10 mouse cellular contexts compared by ENCODE assay signal in genomic region chr4:155133188-155133587, GRCm38 (mm10). TPM values are rescaled to one million over a fixed set of nuclear protein-coding genes. Genes with fewer than 3 reads are reported as not detected.
DNase-seq lines count a peak whose midpoint lies in the region; ATAC-seq and TF ChIP-seq lines count a peak whose summit lies in the region.
"Had no signal": no experiment of that assay in that cellular context is flagged by ENCODE, and none has a peak within 500 bp of the region (broad histone marks: within the 10 kb centered on the region; RNA-seq: fewer than 3 reads in every experiment).

No protein-coding gene starts in this region.

- H3K27ac ChIP-seq in heart, embryonic 16.5 days (ENCODE audit: low read length), result peak overlapping the region; percentile 88
- H3K27ac ChIP-seq in neural tube, embryonic 11.5 days (ENCODE audit: low read depth, low read length), result 0 out of 2 replicates have a peak overlapping the region, but pooled peaks have one; percentile 54
- 0 out of 2 replicates have a peak overlapping the region, but pooled peaks have one; percentile 31 for H3K27ac ChIP-seq in intestine, postnatal 0 days (ENCODE audit: low read depth, low read length)

- H3K4me1 ChIP-seq in heart, embryonic 16.5 days (ENCODE audit: control insufficient read depth, insufficient read depth, low read length), result peaks cover 65% of the 10 kb centered on the region
- H3K4me1 ChIP-seq in neural tube, embryonic 11.5 days (ENCODE audit: control insufficient read depth, insufficient read depth, low read length), result peaks cover 17% of the 10 kb centered on the region; the same call in 1 of the 2 replicates
- H3K4me1 ChIP-seq in intestine, postnatal 0 days (replicated peaks; ENCODE audit: control insufficient read depth, insufficient read depth, low read length), result no peaks in the 10 kb centered on the region

- intact Hi-C loops in heart, postnatal 10 days (cut with DNase I), result no loop called here
- intact Hi-C loops in left cerebral cortex, postnatal 4 days (cut with DNase I), result no loop called here

- no peak overlapping the region for H3K4me2 ChIP-seq in heart, embryonic 16.5 days (ENCODE audit: low read depth, low read length)
- no peak overlapping the region for H3K4me2 ChIP-seq in neural tube, embryonic 11.5 days (ENCODE audit: low read depth)
- H3K4me2 ChIP-seq in intestine, postnatal 0 days (replicated peaks; ENCODE audit: low read depth), result no peak overlapping the region

- no peaks in the 10 kb centered on the region for H3K27me3 ChIP-seq in heart, embryonic 16.5 days (ENCODE audit: control insufficient read depth, insufficient read depth, low read length)
- H3K27me3 ChIP-seq in neural tube, embryonic 11.5 days (ENCODE audit: control insufficient read depth, insufficient read depth, low read length), result no peaks in the 10 kb centered on the region
- no peaks in the 10 kb centered on the region for H3K27me3 ChIP-seq in intestine, postnatal 0 days (replicated peaks; ENCODE audit: control insufficient read depth, insufficient read depth, low read length)

- H3K36me3 ChIP-seq in heart, embryonic 16.5 days (ENCODE audit: control insufficient read depth, insufficient read depth), result no peaks in the 10 kb centered on the region
- no peaks in the 10 kb centered on the region for H3K36me3 ChIP-seq in neural tube, embryonic 11.5 days (ENCODE audit: control insufficient read depth, insufficient read depth, low read length)
- H3K36me3 ChIP-seq in intestine, postnatal 0 days (ENCODE audit: control insufficient read depth, insufficient read depth), result no peaks in the 10 kb centered on the region

- ATAC-seq in heart, embryonic 16.5 days (replicated peaks; ENCODE audit: extremely low read depth, insufficient read depth, low FRiP score), result no peak
- ATAC-seq in neural tube, embryonic 11.5 days (ENCODE audit: insufficient read depth, low FRiP score, low TSS enrichment), result no peak
- no peak for ATAC-seq in intestine, postnatal 0 days
- ATAC-seq: midbrain, embryonic 16.5 days had no signal

- WGBS in heart, embryonic 16.5 days, result 28% methylated on average over 3 of the region's 3 CpGs
- 42% methylated on average over 3 of the region's 3 CpGs for WGBS in neural tube, embryonic 11.5 days
- WGBS in intestine, postnatal 0 days, result 45% methylated on average over 3 of the region's 3 CpGs

- DNase-seq in heart, postnatal 10 days, result no peak
- DNase-seq in neural tube, embryonic 11.5 days (ENCODE audit: low spot score), result no peak
- no peak for DNase-seq in neural tube, embryonic 10.5 days (ENCODE audit: extremely low spot score, low spot score)
- DNase-seq in cerebellum, adult 11-12 months, result no peak
- DNase-seq in urinary bladder, postnatal 14 days (ENCODE audit: low spot score), result no peak
- no peak for DNase-seq in left cerebral cortex, postnatal 4 days
- DNase-seq: right cerebral cortex, postnatal 14 days had no signal

- H3K4me3 ChIP-seq in heart, embryonic 16.5 days (ENCODE audit: low read length), result no peak overlapping the region
- no peak overlapping the region for H3K4me3 ChIP-seq in neural tube, embryonic 11.5 days (ENCODE audit: low read depth, low read length)
- H3K4me3 ChIP-seq in intestine, postnatal 0 days (ENCODE audit: low read depth, low read length), result no peak overlapping the region

- H3K9me3 ChIP-seq in heart, embryonic 16.5 days (replicated peaks; ENCODE audit: control insufficient read depth, low read length), result no peaks in the 10 kb centered on the region
- H3K9me3 ChIP-seq in neural tube, embryonic 11.5 days (ENCODE audit: control insufficient read depth, low read length), result no peaks in the 10 kb centered on the region
- H3K9me3 ChIP-seq in intestine, postnatal 0 days (ENCODE audit: control insufficient read depth), result no peaks in the 10 kb centered on the region

- no peak for TF ChIP-seq CTCF in intestine, postnatal 0 days (IDR thresholded peaks at IDR 0.05; ENCODE audit: low read depth)

- H3K9ac ChIP-seq in heart, embryonic 16.5 days (ENCODE audit: low read length), result peak overlapping the region; percentile 49
- H3K9ac ChIP-seq in neural tube, embryonic 11.5 days (ENCODE audit: low read length), result no peak overlapping the region
- no peak overlapping the region for H3K9ac ChIP-seq in intestine, postnatal 0 days (ENCODE audit: low read depth, low read length)

RNA-seq across cellular contexts. Expression of gene Morn1, which starts 46.8 kb away (rescaled TPM):
- 1.8 and 3.0 TPM in 2 replicates for polyA plus RNA-seq in heart, embryonic 16.5 days (2015; fragmentation: Nextera tagmentation; extraction: Ambion mirVana)
- total RNA-seq in heart, postnatal 10 days (2021), result 1 to 10 TPM; 2.8 to 3.8 TPM
- 3.9 and 5.3 TPM in 2 replicates for polyA plus RNA-seq in neural tube, embryonic 11.5 days (2014; fragmentation: Nextera tagmentation; extraction: Ambion mirVana)
- polyA plus RNA-seq in intestine, postnatal 0 days (2015; fragmentation: Nextera tagmentation; extraction: Ambion mirVana), result 1.8 and 2.2 TPM in 2 replicates
- total RNA-seq in left cerebral cortex, postnatal 4 days (2021), result 10 to 100 TPM; 11.0 to 12.9 TPM

RNA-seq across cellular contexts. Expression of gene Rer1, which starts 47.0 kb away (rescaled TPM):
- 116 and 138 TPM in 2 replicates for polyA plus RNA-seq in heart, embryonic 16.5 days (2015; fragmentation: Nextera tagmentation; extraction: Ambion mirVana)
- 10 to 100 TPM; 71.8 to 77.3 TPM for total RNA-seq in heart, postnatal 10 days (2021)
- polyA plus RNA-seq in neural tube, embryonic 11.5 days (2014; fragmentation: Nextera tagmentation; extraction: Ambion mirVana), result 143 and 145 TPM in 2 replicates
- polyA plus RNA-seq in intestine, postnatal 0 days (2015; fragmentation: Nextera tagmentation; extraction: Ambion mirVana), result 277 and 297 TPM in 2 replicates
- total RNA-seq in left cerebral cortex, postnatal 4 days (2021), result 10 to 100 TPM; 65.1 to 67.9 TPM

Comparison
In these comparisons a context has a peak if more than half of its experiments do, and no peak if none do; other contexts are left out.
1. H3K27ac ChIP-seq: peak in every context shown above with its lines; median percentile 88 in heart, embryonic 16.5 days; 54 in neural tube, embryonic 11.5 days; 31 in intestine, postnatal 0 days.